15 mouse cellular contexts compared by ENCODE assay signal in genomic region chr13:17907309-17907708, GRCm38 (mm10). TPM values are rescaled to one million over a fixed set of nuclear protein-coding genes. Genes with fewer than 3 reads are reported as not detected.
DNase-seq lines count a peak whose midpoint lies in the region; ATAC-seq lines count a peak whose summit lies in the region.
"Had no signal": no experiment of that assay in that cellular context is flagged by ENCODE, and none has a peak within 500 bp of the region (broad histone marks: within the 10 kb centered on the region; RNA-seq: fewer than 3 reads in every experiment).

No protein-coding gene starts in this region.

- peaks cover 8% of the 10 kb centered on the region; the same call in 1 of the 2 replicates for H3K4me1 ChIP-seq in forebrain, embryonic 13.5 days
- no peaks in the 10 kb centered on the region for H3K4me1 ChIP-seq in forebrain, embryonic 10.5 days

- no peak overlapping the region for H3K9ac ChIP-seq in forebrain, embryonic 13.5 days
- H3K9ac ChIP-seq: heart, embryonic 12.5 days had no signal

- ATAC-seq in forebrain, embryonic 13.5 days = peak; percentile 30; the same call in 1 of the 2 replicates

- H3K27me3 ChIP-seq in forebrain, embryonic 13.5 days = no peaks in the 10 kb centered on the region
- no peaks in the 10 kb centered on the region for H3K27me3 ChIP-seq in forebrain, embryonic 10.5 days (ENCODE audit: poor library complexity, severe bottlenecking)
- H3K27me3 ChIP-seq: heart, embryonic 12.5 days had no signal

- H3K4me2 ChIP-seq in forebrain, embryonic 13.5 days = no peak overlapping the region
- H3K4me2 ChIP-seq: heart, embryonic 12.5 days had no signal

- intact Hi-C loops in left cerebral cortex, postnatal 4 days (cut with DNase I) = no loop called here

- H3K36me3 ChIP-seq in forebrain, embryonic 13.5 days (ENCODE audit: poor library complexity, severe bottlenecking) = 0 out of 2 replicates have a peak, but pooled peaks cover 4% of the 10 kb centered on the region
- peaks cover 7% of the 10 kb centered on the region for H3K36me3 ChIP-seq in forebrain, embryonic 10.5 days (replicated peaks)

- DNase-seq in forebrain, embryonic 10.5 days (ENCODE audit: extremely low spot score, low spot score) = no peak
- DNase-seq in left cerebral cortex, postnatal 4 days = peak; percentile 14
- DNase-seq in left cerebral cortex, adult 8-10 months (ENCODE audit: low spot score in 2 of 2) = no peak
- DNase-seq in brain, embryonic 18.5 days (ENCODE audit: low read depth, low spot score) = peak; percentile 26
- DNase-seq in lung, postnatal 25 days (ENCODE audit: low spot score) = peak; percentile 18
- no peak for DNase-seq in embryo, embryonic 10.5 days (ENCODE audit: low spot score)
- no peak for DNase-seq in adrenal gland, adult 2 months
- DNase-seq: adrenal gland, postnatal 14 days; B cell, adult 2 months; cerebellum, adult 11-12 months; gastrocnemius, postnatal 10 days; heart, postnatal 4 days had no signal

- WGBS in forebrain, embryonic 13.5 days = 74% methylated on average over 1 of the region's 1 CpGs
- WGBS in forebrain, embryonic 10.5 days = 74% methylated on average over 1 of the region's 1 CpGs

- no peaks in the 10 kb centered on the region for H3K9me3 ChIP-seq in forebrain, embryonic 13.5 days (replicated peaks)
- no peaks in the 10 kb centered on the region for H3K9me3 ChIP-seq in forebrain, embryonic 10.5 days

- H3K27ac ChIP-seq in forebrain, embryonic 13.5 days = no peak overlapping the region
- H3K27ac ChIP-seq in forebrain, embryonic 10.5 days = no peak overlapping the region
- H3K27ac ChIP-seq: layer of hippocampus, adult 2 months had no signal

- H3K4me3 ChIP-seq in forebrain, embryonic 13.5 days = no peak overlapping the region
- no peak overlapping the region for H3K4me3 ChIP-seq in forebrain, embryonic 10.5 days
- H3K4me3 ChIP-seq: heart, embryonic 12.5 days; layer of hippocampus, adult 2 months had no signal

RNA-seq across cellular contexts. Expression of gene Rala, which starts 36.7 kb away (rescaled TPM):
- 177 and 187 TPM in 2 replicates for polyA plus RNA-seq in forebrain, embryonic 13.5 days (2015; fragmentation: Nextera tagmentation; extraction: Ambion mirVana)
- polyA plus RNA-seq in forebrain, embryonic 10.5 days (2016; fragmentation: Nextera tagmentation; extraction: Ambion mirVana) = 101 and 103 TPM in 2 replicates
- 100 to 1,000 TPM; 183 to 187 TPM for total RNA-seq in left cerebral cortex, postnatal 4 days (2021)
- total RNA-seq in left cerebral cortex, adult 8-10 months (2022) = 10 to 100 TPM; 54.4 to 58.9 (median 56.5) TPM
- 10 to 100 TPM; 55.0 to 70.7 TPM for total RNA-seq in adrenal gland, adult 2 months (2021)
- 22.2 and 22.8 TPM in 2 replicates for polyA plus RNA-seq in adrenal gland, adult 2 months (2012; rRNA removed)

Comparison
In these comparisons a context has a peak if more than half of its experiments do, and no peak if none do; other contexts are left out.
1. DNase-seq: peak in left cerebral cortex, postnatal 4 days (single experiment), brain, embryonic 18.5 days (single experiment) and lung, postnatal 25 days (single experiment); none in forebrain, embryonic 10.5 days (single experiment), left cerebral cortex, adult 8-10 months (0 of 2), embryo, embryonic 10.5 days (single experiment) and adrenal gland, adult 2 months (single experiment).